Mouse (Mus musculus): ENCODE measurements around the gene Olfr203. TPM values are rescaled to one million over a fixed set of nuclear protein-coding genes. Genes with fewer than 3 reads are reported as not detected.
"Not testable (repeated sequence)": the region's sequence is repeated elsewhere in the genome, so short reads cannot be mapped to it uniquely, and the experiment has no call there.

The Olfr203 gene
- not detected in 2 replicates for polyA plus RNA-seq (2016; fragmentation: Nextera tagmentation; extraction: Ambion mirVana)

DNA sequence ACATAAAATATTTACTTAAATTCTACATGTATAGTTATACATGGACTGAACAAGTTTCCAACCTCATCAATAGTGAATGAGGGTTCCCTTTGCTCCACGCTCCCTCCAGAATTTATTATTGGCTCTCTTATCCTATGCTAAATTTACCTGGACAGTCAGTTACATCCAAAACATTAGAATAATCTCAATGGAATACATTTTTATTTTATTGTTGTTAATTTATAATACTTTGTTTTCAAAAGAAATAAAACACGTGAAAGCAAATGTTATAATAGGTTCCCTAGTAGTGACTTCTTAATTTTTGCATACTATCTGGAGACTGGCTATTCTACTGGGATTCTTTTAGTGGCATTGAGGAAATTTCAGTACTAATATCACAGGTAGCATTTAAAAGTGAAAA, at the start of gene Olfr203:
Gene Olfr203 (plus strand): TSS at position 301 of the 400 bp plus-strand sequence.
- 78% methylated on average over 2 of the region's 2 CpGs for WGBS
- no peak within 1 kb of the TSS for H3K4me3 ChIP-seq (replicated peaks)
- H3K27me3 ChIP-seq = no peaks in the 10 kb centered on the region
- H3K27ac ChIP-seq = no peak within 1 kb of the TSS
- H3K36me3 ChIP-seq (replicated peaks) = no peaks in the 10 kb centered on the region
- H3K9me3 ChIP-seq = no peaks in the 10 kb centered on the region
- no peak within 1 kb of the TSS for H3K9ac ChIP-seq
- H3K4me1 ChIP-seq = no peaks in the 10 kb centered on the region
- H3K4me2 ChIP-seq = no peak within 1 kb of the TSS
- no peak for ATAC-seq (ENCODE audit: low FRiP score)

- no peaks in the 10 kb centered on the region for H3K9me3 ChIP-seq
- WGBS = 88% methylated on average over 17 of the region's 17 CpGs
- no peak overlapping the region for H3K4me2 ChIP-seq
- H3K4me1 ChIP-seq = no peaks in the 10 kb centered on the region
- H3K27me3 ChIP-seq = no peaks in the 10 kb centered on the region
- ATAC-seq (ENCODE audit: low FRiP score) = no peak
- no peak overlapping the region for H3K27ac ChIP-seq
- H3K9ac ChIP-seq = no peak overlapping the region
- H3K4me3 ChIP-seq (replicated peaks) = no peak overlapping the region
- H3K36me3 ChIP-seq (replicated peaks) = no peaks in the 10 kb centered on the region
Measured at GRCm38 (mm10) chr16:59249684-59250083, 49.0 kb upstream of the Olfr203 start.

GRCm38 (mm10) chr16:59269097-59269496, 29.6 kb upstream of the Olfr203 start:
- ATAC-seq (ENCODE audit: low FRiP score); H3K9me3 ChIP-seq; H3K9ac ChIP-seq; H3K4me2 ChIP-seq; H3K27ac ChIP-seq; H3K36me3 ChIP-seq (replicated peaks); H3K27me3 ChIP-seq; H3K4me3 ChIP-seq (replicated peaks); H3K4me1 ChIP-seq: not testable (repeated sequence)
- WGBS = 79% methylated on average over 4 of the region's 4 CpGs

DNA sequence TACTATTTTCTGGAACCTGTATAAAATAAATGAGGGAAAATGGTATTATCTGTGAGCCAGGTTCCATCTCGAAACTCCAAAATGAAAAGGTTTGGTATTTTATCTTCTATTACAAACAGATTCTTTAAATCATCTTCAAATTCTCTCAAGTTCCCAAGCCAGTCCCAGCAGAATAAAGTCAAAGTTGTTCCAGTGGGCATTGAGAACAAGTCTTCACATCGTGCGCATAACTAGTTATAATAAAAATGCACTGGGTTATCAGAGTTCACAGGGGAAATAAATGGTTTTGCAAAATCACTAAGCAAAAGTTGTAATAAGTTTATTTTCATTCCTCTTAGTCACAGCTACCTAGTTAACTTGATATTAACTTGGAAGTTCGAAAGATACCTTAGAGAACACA, 26.1 kb upstream of the Olfr203 start, which contains the start of gene Olfr201:
Gene Olfr201 (minus strand): TSS at position 101 of the 400 bp plus-strand sequence.
- not testable (repeated sequence) for H3K9ac ChIP-seq; H3K4me1 ChIP-seq; H3K27ac ChIP-seq; H3K4me3 ChIP-seq (replicated peaks); H3K9me3 ChIP-seq; ATAC-seq (ENCODE audit: low FRiP score); H3K4me2 ChIP-seq; H3K27me3 ChIP-seq; H3K36me3 ChIP-seq (replicated peaks)
- 91% methylated on average over 4 of the region's 4 CpGs for whole genome bisulfite sequencing

GRCm38 (mm10) chr16:59280542-59280941, 18.1 kb upstream of the Olfr203 start:
- Histone ChIP-seq H3K4me3 (replicated peaks) (no peak overlapping the region), H3K4me1 (no peaks in the 10 kb centered on the region), H3K4me2 (no peak overlapping the region), H3K27ac (no peak overlapping the region), H3K9ac (no peak overlapping the region), H3K27me3 (no peaks in the 10 kb centered on the region), H3K36me3 (replicated peaks) (no peaks in the 10 kb centered on the region), H3K9me3 (no peaks in the 10 kb centered on the region)
- ATAC-seq (ENCODE audit: low FRiP score) = no peak
- 80% methylated on average over 3 of the region's 3 CpGs for WGBS

DNA sequence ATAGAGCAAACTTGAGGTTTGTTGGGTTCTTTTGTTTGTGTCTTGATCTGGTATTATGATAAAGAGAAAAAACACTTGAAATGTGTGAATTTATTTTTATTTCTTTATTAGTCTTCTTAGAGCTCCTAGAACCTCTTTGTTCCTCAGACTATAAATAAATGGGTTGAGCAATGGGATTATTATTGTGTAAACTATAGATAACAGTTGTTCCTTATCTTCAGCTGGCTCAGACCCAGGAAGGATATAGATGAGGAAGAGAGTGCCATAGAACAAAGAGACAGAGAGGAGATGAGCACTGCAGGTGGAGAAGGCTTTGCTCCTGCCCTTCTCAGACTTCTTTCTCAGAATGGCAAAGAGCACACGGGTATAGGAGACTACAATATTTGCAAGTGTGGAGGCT, 15.2 kb upstream of the Olfr203 start:
- Histone ChIP-seq H3K4me2 (no peak overlapping the region), H3K36me3 (replicated peaks) (no peaks in the 10 kb centered on the region), H3K9me3 (no peaks in the 10 kb centered on the region), H3K27ac (no peak overlapping the region), H3K27me3 (no peaks in the 10 kb centered on the region), H3K9ac (no peak overlapping the region), H3K4me1 (no peaks in the 10 kb centered on the region), H3K4me3 (replicated peaks) (no peak overlapping the region)
- no peak for ATAC-seq (ENCODE audit: low FRiP score)
- 64% methylated on average over 1 of the region's 1 CpGs for WGBS

- Histone ChIP-seq H3K9ac (no peak within 1 kb of the TSS), H3K4me2 (no peak within 1 kb of the TSS), H3K4me1 (no peaks in the 10 kb centered on the region), H3K36me3 (replicated peaks) (no peaks in the 10 kb centered on the region), H3K9me3 (no peaks in the 10 kb centered on the region), H3K4me3 (replicated peaks) (no peak within 1 kb of the TSS), H3K27ac (no peak within 1 kb of the TSS), H3K27me3 (no peaks in the 10 kb centered on the region)
- no peak for ATAC-seq (ENCODE audit: low FRiP score)
- WGBS = 85% methylated on average over 1 of the region's 1 CpGs
Measured at GRCm38 (mm10) chr16:59286693-59287092, 12.0 kb upstream of the Olfr203 start, which contains the start of gene Olfr202. TSS of gene Olfr202 (minus strand) at chr16:59286793.

DNA sequence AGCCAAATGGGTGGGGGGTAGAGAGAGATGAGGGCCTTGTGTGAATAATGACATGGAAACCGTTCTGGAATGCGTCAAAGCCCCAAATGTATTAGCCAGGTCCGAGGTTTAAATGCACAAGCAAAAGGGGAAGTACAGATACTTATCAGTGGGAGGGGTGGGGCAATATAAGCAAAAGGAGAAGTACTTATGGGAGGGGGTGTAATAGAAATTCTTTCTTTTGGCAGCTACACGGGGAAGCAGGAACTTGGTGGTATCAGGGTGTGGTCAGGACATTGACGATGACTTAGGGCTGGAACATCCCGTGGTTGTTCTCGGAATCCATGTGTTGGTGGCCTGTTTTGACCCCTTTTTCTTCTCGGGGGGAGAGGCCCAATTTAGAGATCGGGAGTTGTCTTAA, 11.1 kb upstream of the Olfr203 start:
- not testable (repeated sequence) for H3K4me3 ChIP-seq (replicated peaks); H3K9me3 ChIP-seq; H3K36me3 ChIP-seq (replicated peaks); H3K27me3 ChIP-seq; H3K27ac ChIP-seq; H3K4me2 ChIP-seq; H3K4me1 ChIP-seq; H3K9ac ChIP-seq; ATAC-seq (ENCODE audit: low FRiP score)
- 86% methylated on average over 9 of the region's 9 CpGs for WGBS

GRCm38 (mm10) chr16:59318148-59318547, 19.5 kb downstream of the Olfr203 start, which contains the start of gene Olfr204:
TSS of gene Olfr204 (minus strand) at chr16:59318248.
- no peaks in the 10 kb centered on the region for H3K36me3 ChIP-seq (replicated peaks)

DNA sequence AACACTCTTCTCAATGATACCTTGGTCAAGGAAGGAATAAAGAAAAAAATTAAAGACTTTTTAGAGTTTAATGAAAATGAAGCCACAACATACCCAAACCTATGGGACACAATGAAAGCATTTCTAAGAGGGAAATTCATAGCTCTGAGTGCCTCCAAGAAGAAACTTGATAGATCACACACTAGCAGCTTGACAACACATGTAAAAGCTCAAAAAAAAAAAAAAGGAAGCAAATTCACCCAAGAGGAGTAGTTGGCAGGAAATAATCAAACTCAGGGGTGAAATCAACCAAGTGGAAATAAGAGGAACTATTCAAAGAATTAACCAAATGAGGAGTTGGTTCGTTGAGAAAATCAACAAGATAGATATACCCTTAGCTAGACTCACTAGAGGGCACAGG, 24.6 kb downstream of the Olfr203 start:
- H3K27me3 ChIP-seq; H3K4me3 ChIP-seq (replicated peaks); ATAC-seq (ENCODE audit: low FRiP score); H3K4me1 ChIP-seq; H3K4me2 ChIP-seq; H3K9ac ChIP-seq; H3K36me3 ChIP-seq (replicated peaks); H3K9me3 ChIP-seq; H3K27ac ChIP-seq: not testable (repeated sequence)
- WGBS = 45% methylated on average over 1 of the region's 1 CpGs

More at GRCm38 (mm10) chr16:59318148-59318547, 19.5 kb downstream of the Olfr203 start, which contains the start of gene Olfr204:
- no peak within 1 kb of the TSS for H3K27ac ChIP-seq
- no peaks in the 10 kb centered on the region for H3K4me1 ChIP-seq
- H3K4me2 ChIP-seq = no peak within 1 kb of the TSS
- no peaks in the 10 kb centered on the region for H3K9me3 ChIP-seq
- H3K4me3 ChIP-seq (replicated peaks) = no peak within 1 kb of the TSS
- no peak for ATAC-seq (ENCODE audit: low FRiP score)
- no peaks in the 10 kb centered on the region for H3K27me3 ChIP-seq
- no peak within 1 kb of the TSS for H3K9ac ChIP-seq

DNA sequence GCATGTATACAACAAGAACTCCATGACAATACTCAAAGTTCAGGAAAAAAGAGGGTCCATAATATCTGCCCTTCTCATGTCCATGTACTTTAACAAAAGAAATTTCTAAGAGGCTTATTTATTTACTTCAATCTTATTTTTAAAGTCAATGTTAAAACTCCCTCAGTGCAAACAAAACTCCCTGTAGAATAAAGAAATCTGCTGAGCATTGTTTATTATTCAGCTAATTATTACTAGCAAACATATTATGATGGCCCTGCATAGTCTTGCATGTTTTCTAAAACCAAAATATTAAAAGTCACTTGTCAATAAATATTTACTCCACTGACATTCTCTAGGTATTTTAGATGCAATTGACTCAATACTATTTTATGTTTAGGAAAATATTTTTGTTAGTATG, 32.4 kb downstream of the Olfr203 start, which contains the start of gene Olfr205:
Gene Olfr205 (minus strand): TSS at position 101 of the 400 bp plus-strand sequence.
- Histone ChIP-seq H3K4me2 (no peak within 1 kb of the TSS), H3K9me3 (0 out of 2 replicates have a peak, but pooled peaks cover 4% of the 10 kb centered on the region), H3K27me3 (no peaks in the 10 kb centered on the region), H3K4me3 (replicated peaks) (no peak within 1 kb of the TSS), H3K36me3 (replicated peaks) (no peaks in the 10 kb centered on the region), H3K9ac (no peak within 1 kb of the TSS), H3K27ac (no peak within 1 kb of the TSS), H3K4me1 (no peaks in the 10 kb centered on the region)
- no peak for ATAC-seq (ENCODE audit: low FRiP score)

DNA sequence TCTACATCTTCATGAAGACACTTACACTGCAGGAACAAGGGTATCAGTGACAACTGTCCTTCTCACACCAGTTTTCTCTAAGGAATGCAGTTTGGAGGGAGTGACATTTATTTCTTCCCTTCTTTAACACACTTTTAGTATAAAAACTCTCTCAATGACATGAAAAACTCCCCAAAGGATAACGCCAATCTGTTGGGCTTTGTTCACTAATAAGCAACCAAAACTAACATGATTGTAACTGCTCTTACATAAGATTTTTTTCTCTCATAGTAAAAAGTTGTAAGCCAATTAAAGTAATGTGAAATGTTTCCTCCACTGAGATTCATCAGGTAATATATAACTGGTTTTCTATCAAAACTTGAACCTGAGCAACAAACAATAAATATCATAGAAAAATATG, 50.5 kb downstream of the Olfr203 start, which contains the start of gene Olfr206:
Gene Olfr206 (minus strand): TSS at position 101 of the 400 bp plus-strand sequence.
- no peak within 1 kb of the TSS for H3K4me3 ChIP-seq (replicated peaks)
- H3K4me1 ChIP-seq = no peaks in the 10 kb centered on the region
- H3K27ac ChIP-seq = no peak within 1 kb of the TSS
- no peaks in the 10 kb centered on the region for H3K9me3 ChIP-seq
- no peaks in the 10 kb centered on the region for H3K27me3 ChIP-seq
- no peak within 1 kb of the TSS for H3K4me2 ChIP-seq
- H3K9ac ChIP-seq = no peak within 1 kb of the TSS
- no peak for ATAC-seq (ENCODE audit: low FRiP score)
- 87% methylated on average over 1 of the region's 1 CpGs for WGBS
- H3K36me3 ChIP-seq (replicated peaks) = no peaks in the 10 kb centered on the region
